Mouse (Mus musculus) embryo, embryonic 10 days (tissue): Measurements from ENCODE around the gene Dzip1.

Experiments used
- DNase-seq: peaks from one replicate; pipeline ENCODE4 v3.0.0-alpha.2; 2015; ENCODE audit warnings: low spot score

The Dzip1 gene

GRCm38 (mm10) chr14:118869712-118870111, 55.5 kb downstream of the Dzip1 start:
- no peak for DNase-seq

- no peak for DNase-seq
These were observed 57.0 kb downstream of the Dzip1 start for GRCm38 (mm10) chr14:118868102-118868724.

- DNase-seq = no peak
These were observed 57.9 kb downstream of the Dzip1 start for GRCm38 (mm10) chr14:118867366-118867765.

GRCm38 (mm10) chr14:118866014-118866811, 59.0 kb downstream of the Dzip1 start:
- no peak for DNase-seq

GRCm38 (mm10) chr14:118864905-118865304, 60.4 kb downstream of the Dzip1 start:
- no peak for DNase-seq

GRCm38 (mm10) chr14:118862253-118862652, 63.0 kb downstream of the Dzip1 start:
- no peak for DNase-seq

- DNase-seq = no peak
These were observed 66.9 kb downstream of the Dzip1 start for GRCm38 (mm10) chr14:118858318-118858717.

- no peak for DNase-seq
These were observed 68.7 kb downstream of the Dzip1 start for GRCm38 (mm10) chr14:118856563-118856962.

- peak; percentile 56 for DNase-seq
These were observed 70.0 kb downstream of the Dzip1 start for GRCm38 (mm10) chr14:118855141-118855800.

- peak; percentile 84 for DNase-seq
These were observed 70.7 kb downstream of the Dzip1 start for GRCm38 (mm10) chr14:118854371-118855114.

GRCm38 (mm10) chr14:118851496-118852107, 73.7 kb downstream of the Dzip1 start:
- DNase-seq = no peak

GRCm38 (mm10) chr14:118850696-118851035, 74.6 kb downstream of the Dzip1 start:
- DNase-seq = no peak

- DNase-seq = no peak
These were observed 75.1 kb downstream of the Dzip1 start for GRCm38 (mm10) chr14:118850011-118850695.

- DNase-seq = no peak
These were observed 77.1 kb downstream of the Dzip1 start for GRCm38 (mm10) chr14:118848171-118848570.

- DNase-seq = no peak
These were observed 78.4 kb downstream of the Dzip1 start for GRCm38 (mm10) chr14:118846834-118847233.

GRCm38 (mm10) chr14:118842353-118842752, 82.9 kb downstream of the Dzip1 start:
- DNase-seq = no peak

GRCm38 (mm10) chr14:118840027-118840426, 85.2 kb downstream of the Dzip1 start:
- DNase-seq = no peak

- DNase-seq = no peak
These were observed 85.8 kb downstream of the Dzip1 start for GRCm38 (mm10) chr14:118839416-118839815.

- no peak for DNase-seq
These were observed 86.6 kb downstream of the Dzip1 start for GRCm38 (mm10) chr14:118838556-118839120.

- no peak for DNase-seq
These were observed 88.5 kb downstream of the Dzip1 start for GRCm38 (mm10) chr14:118836754-118837153.

GRCm38 (mm10) chr14:118836145-118836544, 89.1 kb downstream of the Dzip1 start:
- no peak for DNase-seq
